Mouse (Mus musculus): ENCODE results near the gene Hist1h3d. TPM values are rescaled to one million over a fixed set of nuclear protein-coding genes. Genes with fewer than 3 reads are reported as not detected.
"Not testable (repeated sequence)": the region's sequence is repeated elsewhere in the genome, so short reads cannot be mapped to it uniquely, and the experiment has no call there.

The Hist1h3d gene
- polyA plus RNA-seq, 1 experiment from 2014 or later: 4.6 TPM

DNA sequence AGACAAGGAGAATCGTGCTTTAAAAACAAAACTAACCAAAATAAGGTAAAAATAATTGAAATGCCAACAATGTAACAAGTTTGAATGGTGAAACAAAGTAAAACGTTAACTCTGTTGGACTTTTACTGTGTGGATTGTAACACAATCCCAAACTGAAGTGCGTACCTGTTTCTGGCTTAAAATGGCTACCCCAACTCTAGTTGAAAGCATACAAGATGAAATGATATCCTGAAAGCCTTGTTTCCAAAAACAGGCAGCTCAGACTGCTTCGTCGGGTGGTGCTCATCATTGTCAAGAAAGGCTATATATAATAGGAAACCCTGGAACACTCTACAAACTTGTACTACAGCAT lies 14.1 kb upstream of the Hist1h3d start:
- peak overlapping the region; percentile 46 for H3K4me3 ChIP-seq

GRCm38 (mm10) chr13:23561883-23562659 lies 13.5 kb upstream of the Hist1h3d start, which contains the start of gene Hist1h3e:
Hist1h3e (minus strand) TSS chr13:23562369.
- WGBS: under 1% methylated on average over 59 of the region's 67 CpGs

More for the DNA sequence above, 14.1 kb upstream of the Hist1h3d start:
- Histone ChIP-seq H3K4me2 (replicated peaks) (peak overlapping the region; percentile 78), H3K9ac (replicated peaks) (peak overlapping the region; percentile 49; the same call in 1 of the 2 replicates), H3K27ac (replicated peaks) (peak overlapping the region; percentile 98)
- H3K27me3 ChIP-seq; H3K9me3 ChIP-seq; H3K4me1 ChIP-seq; ATAC-seq (ENCODE audit: low FRiP score, low read depth); H3K36me3 ChIP-seq: not testable (repeated sequence)
- 0% methylated on average over 2 of the region's 5 CpGs for WGBS

GRCm38 (mm10) chr13:23562699-23563462 lies 12.7 kb upstream of the Hist1h3d start:
- WGBS: 2% methylated on average over 18 of the region's 18 CpGs
- Histone ChIP-seq H3K9me3 (no peaks in the 10 kb centered on the region), H3K4me2 (replicated peaks) (peak overlapping the region; percentile 78), H3K4me3 (peak overlapping the region; percentile 46), H3K36me3 (no peaks in the 10 kb centered on the region), H3K9ac (replicated peaks) (peak overlapping the region; percentile 56), H3K4me1 (0 out of 2 replicates have a peak, but pooled peaks cover 2% of the 10 kb centered on the region), H3K27me3 (no peaks in the 10 kb centered on the region), H3K27ac (replicated peaks) (peak overlapping the region; percentile 98)
- peak; percentile 46; the same call in 1 of the 2 replicates for ATAC-seq (ENCODE audit: low FRiP score, low read depth)

More at GRCm38 (mm10) chr13:23561883-23562659, 13.5 kb upstream of the Hist1h3d start, which contains the start of gene Hist1h3e:
- Histone ChIP-seq H3K9ac (replicated peaks) (peak within 1 kb of the TSS; percentile 56), H3K4me3 (peak within 1 kb of the TSS; percentile 46), H3K4me2 (replicated peaks) (peak within 1 kb of the TSS; percentile 78), H3K27ac (replicated peaks) (peak within 1 kb of the TSS; percentile 98)
- H3K9me3 ChIP-seq, H3K27me3 ChIP-seq, H3K36me3 ChIP-seq, H3K4me1 ChIP-seq: not testable (repeated sequence)
- ATAC-seq (ENCODE audit: low FRiP score, low read depth): peak; percentile 98

DNA sequence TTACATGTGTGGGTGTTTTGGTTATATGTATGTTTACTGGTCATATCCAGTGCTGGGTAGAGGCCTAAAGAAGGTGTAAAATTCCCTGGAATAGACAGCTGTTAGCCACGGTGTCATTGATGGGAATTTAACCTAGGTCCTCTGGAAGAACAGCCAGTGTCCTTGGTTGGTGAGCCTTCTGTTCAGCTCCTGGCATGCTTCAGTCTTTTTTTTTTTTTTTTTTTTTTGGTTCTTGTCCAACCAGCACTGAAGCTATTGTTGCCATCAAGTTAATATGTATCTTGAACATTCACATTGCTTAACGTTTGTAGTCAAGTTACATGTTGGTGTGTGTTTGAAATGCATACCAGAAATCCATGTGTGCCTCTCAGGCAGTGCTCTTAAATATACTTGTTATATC lies 11.1 kb upstream of the Hist1h3d start:
- no peaks in the 10 kb centered on the region for H3K36me3 ChIP-seq
- no peak for ATAC-seq (ENCODE audit: low FRiP score, low read depth)
- 0 out of 2 replicates have a peak, but pooled peaks cover 2% of the 10 kb centered on the region for H3K4me1 ChIP-seq
- no peak overlapping the region for H3K4me2 ChIP-seq (replicated peaks)
- no peaks in the 10 kb centered on the region for H3K9me3 ChIP-seq
- no peak overlapping the region for H3K4me3 ChIP-seq
- 96% methylated on average over 2 of the region's 2 CpGs for WGBS
- no peaks in the 10 kb centered on the region for H3K27me3 ChIP-seq
- peak overlapping the region; percentile 98; the same call in 1 of the 2 replicates for H3K27ac ChIP-seq (replicated peaks)
- H3K9ac ChIP-seq (replicated peaks): no peak overlapping the region

- peak overlapping the region; percentile 50 for H3K9ac ChIP-seq (replicated peaks)
- peak overlapping the region; percentile 68 for H3K4me2 ChIP-seq (replicated peaks)
- H3K4me3 ChIP-seq: peak overlapping the region; percentile 42
- ATAC-seq (ENCODE audit: low FRiP score, low read depth); H3K36me3 ChIP-seq; H3K27me3 ChIP-seq; H3K9me3 ChIP-seq: not testable (repeated sequence)
- H3K27ac ChIP-seq (replicated peaks): peak overlapping the region; percentile 96
- 2% methylated on average over 21 of the region's 41 CpGs for WGBS
- peaks cover 19% of the 10 kb centered on the region for H3K4me1 ChIP-seq
These were observed 5.1 kb upstream of the Hist1h3d start for GRCm38 (mm10) chr13:23570261-23571021.

DNA sequence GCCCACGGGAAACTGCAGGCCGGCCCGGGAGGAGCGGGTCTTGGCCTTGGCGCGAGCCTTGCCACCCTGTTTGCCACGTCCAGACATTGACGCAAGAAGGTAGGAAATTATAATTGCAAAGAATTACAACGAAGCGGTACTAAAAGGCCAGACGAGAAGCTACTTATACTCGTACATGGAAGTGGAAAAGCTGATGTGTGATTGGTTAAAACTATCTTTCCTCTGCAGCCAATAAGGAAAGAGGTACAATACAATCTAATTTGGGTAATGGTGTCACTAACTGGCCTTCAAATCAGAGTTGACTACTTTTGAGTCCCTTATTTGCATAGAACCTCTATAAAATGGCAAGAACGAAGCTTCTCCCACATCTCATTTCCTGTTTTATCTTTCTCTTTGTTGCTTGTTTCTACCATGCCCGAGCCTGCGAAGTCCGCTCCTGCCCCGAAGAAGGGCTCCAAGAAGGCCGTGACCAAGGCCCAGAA lies 4.5 kb upstream of the Hist1h3d start, which contains the start of the genes Hist1h2ae and Hist1h2bg:
Gene Hist1h2ae (minus strand): TSS at position 199 of the 482 bp plus-strand sequence.
Gene Hist1h2bg (plus strand): TSS at position 375 of the 482 bp plus-strand sequence.
- peak within 1 kb of the TSS; percentile 68 for H3K4me2 ChIP-seq (replicated peaks)
- peaks cover 20% of the 10 kb centered on the region for H3K4me1 ChIP-seq
- 0% methylated on average over 18 of the region's 18 CpGs for WGBS
- H3K9ac ChIP-seq (replicated peaks): peak within 1 kb of the TSS; percentile 72
- peak; percentile 91 for ATAC-seq (ENCODE audit: low FRiP score, low read depth)
- no peaks in the 10 kb centered on the region for H3K36me3 ChIP-seq
- H3K27ac ChIP-seq (replicated peaks): peak within 1 kb of the TSS; percentile 96
- H3K9me3 ChIP-seq: no peaks in the 10 kb centered on the region
- no peaks in the 10 kb centered on the region for H3K27me3 ChIP-seq
- peak within 1 kb of the TSS; percentile 45 for H3K4me3 ChIP-seq

DNA sequence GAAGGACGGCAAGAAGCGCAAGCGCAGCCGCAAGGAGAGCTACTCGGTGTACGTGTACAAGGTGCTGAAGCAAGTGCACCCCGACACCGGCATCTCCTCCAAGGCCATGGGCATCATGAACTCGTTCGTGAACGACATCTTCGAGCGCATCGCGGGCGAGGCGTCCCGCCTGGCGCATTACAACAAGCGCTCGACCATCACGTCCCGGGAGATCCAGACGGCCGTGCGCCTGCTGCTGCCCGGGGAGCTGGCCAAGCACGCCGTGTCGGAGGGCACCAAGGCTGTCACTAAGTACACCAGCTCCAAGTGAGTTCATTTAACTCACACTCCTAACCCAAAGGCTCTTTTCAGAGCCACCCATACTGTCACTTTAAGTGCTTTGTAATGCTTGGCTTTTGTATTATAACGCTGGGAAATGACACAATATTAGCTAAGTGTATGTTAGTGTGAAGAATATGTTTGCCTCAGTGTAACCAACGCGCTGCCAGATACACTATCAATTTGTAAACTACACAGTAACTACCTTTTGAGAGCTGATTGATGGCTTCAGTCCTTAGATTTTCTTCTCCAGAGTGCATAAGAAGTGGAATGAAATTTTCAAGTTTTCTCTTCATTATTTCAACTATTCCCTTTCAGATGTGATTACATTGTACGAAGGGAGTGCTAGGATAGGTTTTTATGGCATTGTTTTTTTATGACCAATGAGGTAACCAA lies 3.9 kb upstream of the Hist1h3d start:
- Histone ChIP-seq H3K27ac (replicated peaks) (peak overlapping the region; percentile 96), H3K9ac (replicated peaks) (peak overlapping the region; percentile 72), H3K4me2 (replicated peaks) (peak overlapping the region; percentile 68), H3K4me1 (peaks cover 26% of the 10 kb centered on the region), H3K4me3 (peak overlapping the region; percentile 45)
- H3K27me3 ChIP-seq; H3K36me3 ChIP-seq; H3K9me3 ChIP-seq; ATAC-seq (ENCODE audit: low FRiP score, low read depth): not testable (repeated sequence)
- under 1% methylated on average over 17 of the region's 34 CpGs for WGBS

- Histone ChIP-seq H3K36me3 (no peaks in the 10 kb centered on the region), H3K4me2 (replicated peaks) (peak overlapping the region; percentile 68), H3K4me1 (peaks cover 32% of the 10 kb centered on the region), H3K27ac (replicated peaks) (peak overlapping the region; percentile 96), H3K9ac (replicated peaks) (peak overlapping the region; percentile 72), H3K9me3 (no peaks in the 10 kb centered on the region), H3K4me3 (peak overlapping the region; percentile 45), H3K27me3 (no peaks in the 10 kb centered on the region)
- 35% methylated on average over 2 of the region's 2 CpGs for WGBS
- ATAC-seq (ENCODE audit: low FRiP score, low read depth): no peak
These were observed 3.1 kb upstream of the Hist1h3d start for GRCm38 (mm10) chr13:23572218-23573033.

DNA sequence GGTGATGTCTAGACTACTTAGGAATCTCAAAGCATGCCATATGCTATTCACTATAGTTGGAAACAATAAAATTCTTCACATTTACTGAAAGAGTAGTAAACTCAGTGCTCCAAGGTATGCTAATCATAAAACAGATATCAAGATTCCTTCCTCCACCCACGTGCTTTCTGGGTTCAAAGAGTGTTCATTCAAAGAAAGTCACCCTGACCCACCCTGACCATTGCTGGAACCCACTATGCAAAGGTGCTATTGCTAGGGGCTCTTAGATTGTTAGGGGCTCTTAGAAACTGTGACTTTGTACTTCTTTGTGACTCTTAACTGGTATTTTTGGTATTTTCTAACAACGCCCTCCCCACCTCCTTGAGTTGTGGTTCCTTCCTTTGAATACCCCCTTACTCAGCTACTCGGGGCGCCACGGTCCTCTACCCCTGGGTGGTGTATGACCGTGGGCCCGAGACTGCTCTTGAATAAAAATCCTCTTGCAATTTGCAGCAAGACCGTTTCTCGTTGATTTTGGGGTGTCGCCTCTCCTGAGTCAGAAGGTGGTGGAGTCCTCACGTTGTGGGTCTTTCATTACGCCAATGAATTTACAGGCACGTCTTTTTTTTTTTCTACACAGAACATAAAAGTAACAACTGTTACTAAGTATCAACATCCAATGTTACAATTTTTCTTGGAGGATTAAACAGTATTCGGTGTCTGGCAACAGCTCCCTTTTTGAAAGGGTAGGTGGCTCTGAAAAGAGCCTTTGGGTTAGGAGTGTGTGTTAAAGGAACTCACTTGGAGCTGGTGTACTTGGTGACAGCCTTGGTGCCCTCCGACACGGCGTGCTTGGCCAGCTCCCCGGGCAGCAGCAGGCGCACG lies 2.3 kb upstream of the Hist1h3d start:
- ATAC-seq (ENCODE audit: low FRiP score, low read depth); H3K36me3 ChIP-seq; H3K9me3 ChIP-seq; H3K27me3 ChIP-seq: not testable (repeated sequence)
- 9% methylated on average over 20 of the region's 20 CpGs for WGBS
- peaks cover 32% of the 10 kb centered on the region for H3K4me1 ChIP-seq
- H3K9ac ChIP-seq (replicated peaks): peak overlapping the region; percentile 16; the same call in 1 of the 2 replicates
- H3K4me2 ChIP-seq (replicated peaks): peak overlapping the region; percentile 68
- peak overlapping the region; percentile 45 for H3K4me3 ChIP-seq
- peak overlapping the region; percentile 96 for H3K27ac ChIP-seq (replicated peaks)

All from midbrain, embryonic 12.5 days (tissue).